Mouse (Mus musculus) limb, embryonic 14.5 days (tissue): ENCODE measurements around the gene Rbm20. TPM values are rescaled to one million over a fixed set of nuclear protein-coding genes. Genes with fewer than 3 reads are reported as not detected.

ENCODE experiments used
- ATAC-seq: fragments of 200-750 bp; cut with Nextera tagmentation; 2 replicates; pipeline ENCODE4 v1.8.0; 2017; ENCODE audit warnings: low read depth, moderate number of reproducible peaks, moderate TSS enrichment; ENCODE audit not compliant: low FRiP score
- DNase-seq: peaks from one replicate; pipeline ENCODE4 v3.0.0-alpha.2; 2015; ENCODE audit warnings: low spot score
- H3K27ac ChIP-seq: fragments of 300-500 bp; sonication (generic); replicated peaks from 2 replicates; pipeline ENCODE4 v1.5.1; 2014; ENCODE audit warnings: low read depth, mild to moderate bottlenecking, low read length, moderate library complexity, mixed read lengths
- H3K27me3 ChIP-seq: fragments of 300-500 bp; sonication (generic); 2 replicates; pipeline ENCODE4 v1.6.1; 2014; ENCODE audit warnings: low read length, mixed read lengths; ENCODE audit not compliant: control insufficient read depth, insufficient read depth
- H3K36me3 ChIP-seq: fragments of 300-500 bp; sonication (generic); 2 replicates; pipeline ENCODE4 v1.6.1; 2014; ENCODE audit warnings: mild to moderate bottlenecking, low read length, moderate library complexity, mixed read lengths; ENCODE audit not compliant: control insufficient read depth, insufficient read depth
- H3K4me1 ChIP-seq: fragments of 300-500 bp; sonication (generic); 2 replicates; pipeline ENCODE4 v1.6.1; 2014; ENCODE audit warnings: antibody characterized with exemption, low read length, mixed read lengths; ENCODE audit not compliant: control insufficient read depth, insufficient read depth
- H3K4me2 ChIP-seq: fragments of 300-500 bp; sonication (generic); replicated peaks from 2 replicates; pipeline ENCODE4 v1.6.1; 2014; ENCODE audit warnings: low read depth, mild to moderate bottlenecking, low read length, moderate library complexity; ENCODE audit not compliant: severe bottlenecking
- H3K4me3 ChIP-seq: fragments of 300-500 bp; sonication (generic); replicated peaks from 2 replicates; pipeline ENCODE4 v1.5.1; 2014; ENCODE audit warnings: low read length
- H3K9ac ChIP-seq: fragments of 300-500 bp; sonication (generic); 2 replicates; pipeline ENCODE4 v1.6.1; 2014; ENCODE audit warnings: mild to moderate bottlenecking, low read depth, low read length, moderate library complexity; ENCODE audit not compliant: severe bottlenecking
- H3K9me3 ChIP-seq: fragments of 300-500 bp; sonication (generic); 2 replicates; pipeline ENCODE4 v1.6.1; 2016; ENCODE audit warnings: low read length; ENCODE audit not compliant: control insufficient read depth
- POLR2A ChIP-seq: fragments of 200-500 bp; IDR thresholded peaks from 2 replicates; pipeline ENCODE4 v1.8.0; 2012; ENCODE audit warnings: inconsistent platforms, mild to moderate bottlenecking, moderate library complexity, borderline replicate concordance; ENCODE audit not compliant: insufficient read depth, insufficient read length; ENCODE audit errors: extremely low read depth
- WGBS: fragments of 180-500 bp; shearing (Covaris S2); extraction: QIAGEN DNeasy Blood & Tissue Kit; methylation state at CpG from one replicate; pipeline ENCODE4 v1.1.7; 2014; 5-methylcytosine and 5-hydroxymethylcytosine counted together
- polyA plus RNA-seq, 2 experiments: library from polyadenylated mRNA; depleted of rRNA in 1 of 2; stranded (reverse) in 1 of 2; unstranded in 1 of 2; fragments of >200 nt; fragmentation: Nextera tagmentation in 1 of 2; extraction: Ambion mirVana in 1 of 2; gene quantifications; 2 replicates each; pipeline versions ENCODE4 v1.2.1 to v1.2.3; 2012 to 2014

Rbm20 gene
- polyA plus RNA-seq, 2 experiments = 5.5 to 10.0 TPM

DNA sequence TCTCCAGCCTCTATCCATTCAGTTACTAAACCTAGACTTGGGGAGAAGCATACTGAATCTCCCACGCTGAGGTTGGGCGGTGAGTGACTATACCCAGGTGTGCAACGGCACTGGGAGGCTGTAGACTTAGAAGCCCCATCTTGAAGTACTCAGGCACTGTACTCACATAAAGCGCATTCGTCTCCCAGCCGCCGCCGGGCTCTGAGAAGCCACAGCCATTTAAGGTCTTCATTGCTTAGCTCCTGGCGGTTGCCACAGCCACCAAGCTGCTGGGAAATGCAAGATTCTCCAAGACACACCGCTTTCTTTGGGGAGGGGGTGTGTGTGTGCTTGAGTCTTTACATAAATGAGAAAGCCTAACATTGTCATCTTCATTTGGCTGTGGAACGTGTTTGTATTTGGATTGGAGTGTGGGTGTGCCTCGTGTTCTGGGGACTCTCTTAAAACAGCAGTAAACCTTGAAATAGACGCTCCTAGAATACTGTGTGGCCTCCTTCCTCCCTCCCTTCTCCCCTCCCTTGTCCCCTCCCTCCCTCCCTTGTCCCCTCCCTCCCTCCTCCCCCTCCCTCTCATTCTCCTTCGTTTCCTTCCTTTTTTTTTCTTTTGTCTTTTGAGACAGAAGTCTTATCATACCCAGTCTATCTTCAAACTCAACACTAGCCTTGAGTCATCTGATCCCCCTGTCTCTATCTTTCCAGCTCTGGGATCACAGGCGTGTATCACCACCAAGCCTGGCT lies 131.1 kb downstream of the Rbm20 start:
- ATAC-seq (no peak), DNase-seq (no peak)
- Histone ChIP-seq H3K27ac (no peak overlapping the region), H3K9ac (no peak overlapping the region), H3K4me1 (peaks cover 21% of the 10 kb centered on the region), H3K4me3 (no peak overlapping the region), H3K27me3 (no peaks in the 10 kb centered on the region), H3K9me3 (no peaks in the 10 kb centered on the region), H3K4me2 (0 out of 2 replicates have a peak overlapping the region, but pooled peaks have one; percentile 17), H3K36me3 (no peaks in the 10 kb centered on the region)
- no peak for TF ChIP-seq POLR2A
- 36% methylated on average over 15 of the region's 15 CpGs for WGBS

- no peak for ATAC-seq
- no peaks in the 10 kb centered on the region for H3K36me3 ChIP-seq
- H3K9ac ChIP-seq = no peak overlapping the region
- peaks cover 21% of the 10 kb centered on the region for H3K4me1 ChIP-seq
- 50% methylated on average over 7 of the region's 7 CpGs for WGBS
- H3K9me3 ChIP-seq = no peaks in the 10 kb centered on the region
- TF ChIP-seq POLR2A = no peak
- no peak overlapping the region for H3K4me2 ChIP-seq
- DNase-seq = peak; percentile 44
- no peaks in the 10 kb centered on the region for H3K27me3 ChIP-seq
- no peak overlapping the region for H3K27ac ChIP-seq
- no peak overlapping the region for H3K4me3 ChIP-seq
Observed at GRCm38 (mm10) chr19:53809185-53809861, 132.2 kb downstream of the Rbm20 start.

- no peak overlapping the region for H3K9ac ChIP-seq
- peak; percentile 58; the same call in 1 of the 2 replicates for ATAC-seq
- no peak for TF ChIP-seq POLR2A
Observed at GRCm38 (mm10) chr19:53810024-53810423, 132.9 kb downstream of the Rbm20 start.

DNA sequence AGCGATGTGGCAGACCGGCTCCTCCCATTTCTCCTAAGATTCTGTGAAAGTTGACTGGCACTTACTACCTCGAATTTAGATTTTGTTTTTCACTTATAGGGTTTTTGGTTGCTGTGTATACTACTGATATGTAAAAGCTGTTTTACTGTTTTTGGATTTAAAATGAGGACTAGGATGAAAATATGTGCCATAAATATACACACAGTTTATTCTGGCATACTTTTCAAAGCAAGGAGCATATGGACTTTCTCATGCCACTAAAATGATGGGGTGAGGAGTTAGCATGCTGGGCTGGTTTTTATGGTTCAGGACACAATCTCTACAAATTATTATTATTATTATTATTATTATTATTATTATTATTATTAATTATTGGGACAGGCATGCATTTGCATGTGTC lies 133.5 kb downstream of the Rbm20 start:
- Histone ChIP-seq H3K9me3 (no peaks in the 10 kb centered on the region), H3K27ac (no peak overlapping the region), H3K36me3 (no peaks in the 10 kb centered on the region), H3K4me3 (no peak overlapping the region), H3K9ac (no peak overlapping the region), H3K4me1 (peaks cover 23% of the 10 kb centered on the region), H3K27me3 (no peaks in the 10 kb centered on the region), H3K4me2 (no peak overlapping the region)
- WGBS = 73% methylated on average over 3 of the region's 3 CpGs
- TF ChIP-seq POLR2A = no peak
- no peak for DNase-seq
- ATAC-seq = no peak

More at GRCm38 (mm10) chr19:53810024-53810423, 132.9 kb downstream of the Rbm20 start:
- no peaks in the 10 kb centered on the region for H3K36me3 ChIP-seq
- peaks cover 21% of the 10 kb centered on the region for H3K4me1 ChIP-seq
- no peak overlapping the region for H3K27ac ChIP-seq
- H3K4me3 ChIP-seq = no peak overlapping the region
- 35% methylated on average over 7 of the region's 7 CpGs for WGBS
- no peaks in the 10 kb centered on the region for H3K27me3 ChIP-seq
- DNase-seq = peak; percentile 29
- H3K4me2 ChIP-seq = no peak overlapping the region
- no peaks in the 10 kb centered on the region for H3K9me3 ChIP-seq

- Histone ChIP-seq H3K4me3 (no peak overlapping the region), H3K9ac (no peak overlapping the region), H3K4me2 (no peak overlapping the region), H3K4me1 (peaks cover 11% of the 10 kb centered on the region), H3K9me3 (no peaks in the 10 kb centered on the region), H3K27ac (no peak overlapping the region), H3K27me3 (no peaks in the 10 kb centered on the region), H3K36me3 (no peaks in the 10 kb centered on the region)
- 95% methylated on average over 5 of the region's 5 CpGs for WGBS
- no peak for TF ChIP-seq POLR2A
- ATAC-seq (no peak), DNase-seq (no peak)
Observed at GRCm38 (mm10) chr19:53813576-53813975, 136.5 kb downstream of the Rbm20 start.
